Mouse (Mus musculus): ENCODE results near the gene Bves. TPM values are rescaled to one million over a fixed set of nuclear protein-coding genes. Genes with fewer than 3 reads are reported as not detected.

Bves gene
- polyA plus RNA-seq, 1 experiment: not detected

GRCm38 (mm10) chr10:45303315-45304036 lies 32.1 kb upstream of the Bves start:
- no peak overlapping the region for H3K4me3 ChIP-seq (replicated peaks)
- no peaks in the 10 kb centered on the region for H3K4me1 ChIP-seq (ENCODE audit: control insufficient read depth)
- no peak for TF ChIP-seq GATA1 (IDR thresholded peaks at IDR 0.05; ENCODE audit: low read length)
- no peak for TF ChIP-seq TAL1 (IDR thresholded peaks at IDR 0.05; ENCODE audit: low read length)
- no peaks in the 10 kb centered on the region for H3K27me3 ChIP-seq (ENCODE audit: control insufficient read depth)
- no peaks in the 10 kb centered on the region for H3K9me3 ChIP-seq (ENCODE audit: control insufficient read depth, low read length)
- no peaks in the 10 kb centered on the region for H3K36me3 ChIP-seq (ENCODE audit: control insufficient read depth)

- H3K9me3 ChIP-seq (ENCODE audit: control insufficient read depth, low read length): no peaks in the 10 kb centered on the region
- no peaks in the 10 kb centered on the region for H3K36me3 ChIP-seq (ENCODE audit: control insufficient read depth)
- no peak for TF ChIP-seq GATA1 (IDR thresholded peaks at IDR 0.05; ENCODE audit: low read length)
- no peak for TF ChIP-seq TAL1 (IDR thresholded peaks at IDR 0.05; ENCODE audit: low read length)
- no peaks in the 10 kb centered on the region for H3K4me1 ChIP-seq (ENCODE audit: control insufficient read depth)
- no peak overlapping the region for H3K4me3 ChIP-seq (replicated peaks)
- H3K27me3 ChIP-seq (ENCODE audit: control insufficient read depth): no peaks in the 10 kb centered on the region
Measured at GRCm38 (mm10) chr10:45305173-45305572, 30.4 kb upstream of the Bves start.

DNA sequence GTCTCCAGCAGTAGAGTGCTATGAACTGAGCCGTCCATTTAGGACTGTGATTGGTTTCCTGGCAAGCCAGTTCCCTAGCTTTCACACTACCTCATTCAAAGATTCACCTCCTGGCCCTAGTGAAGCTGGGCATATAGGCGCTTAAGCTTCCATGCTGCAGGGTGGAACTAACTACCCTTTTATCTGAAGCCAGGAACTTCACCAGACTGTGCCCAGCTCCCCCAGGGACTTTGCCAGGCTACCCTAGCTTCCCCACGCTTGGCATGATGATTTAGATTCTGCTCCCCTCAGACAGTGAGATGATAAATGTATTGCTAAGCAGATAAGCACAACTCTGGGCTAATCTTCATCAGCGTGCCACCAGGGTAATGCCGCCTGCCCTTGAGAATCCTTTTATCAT lies 24.4 kb upstream of the Bves start:
- TF ChIP-seq TAL1 (IDR thresholded peaks at IDR 0.05; ENCODE audit: low read length): no peak
- no peak for TF ChIP-seq GATA1 (IDR thresholded peaks at IDR 0.05; ENCODE audit: low read length)
- H3K4me1 ChIP-seq (ENCODE audit: control insufficient read depth): no peaks in the 10 kb centered on the region

DNA sequence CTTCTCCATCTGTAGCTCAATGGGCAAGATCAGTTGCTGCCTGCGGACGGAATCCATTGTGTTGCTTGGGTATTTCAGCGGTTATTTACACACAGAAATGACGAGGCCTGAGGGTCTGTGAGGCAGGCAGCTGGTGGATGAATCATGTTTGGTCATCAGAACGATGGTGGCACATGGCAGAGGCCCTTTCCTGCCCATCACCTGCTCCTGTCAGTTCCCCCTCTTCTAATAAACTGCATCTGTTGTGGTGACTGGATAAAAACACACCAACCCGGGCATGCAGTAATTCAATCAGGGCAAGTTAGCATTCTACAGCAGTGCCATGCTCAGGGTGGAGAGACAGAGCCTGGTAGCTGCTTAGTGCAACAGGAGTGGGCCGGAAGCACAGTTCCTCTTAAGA lies 23.9 kb upstream of the Bves start:
- no peak for TF ChIP-seq TAL1 (IDR thresholded peaks at IDR 0.05; ENCODE audit: low read length)
- TF ChIP-seq GATA1 (IDR thresholded peaks at IDR 0.05; ENCODE audit: low read length): no peak
- H3K4me1 ChIP-seq (ENCODE audit: control insufficient read depth): no peaks in the 10 kb centered on the region
- no peak overlapping the region for H3K4me3 ChIP-seq (replicated peaks)

More for the DNA sequence above, 24.4 kb upstream of the Bves start:
- H3K36me3 ChIP-seq (ENCODE audit: control insufficient read depth): no peaks in the 10 kb centered on the region
- no peaks in the 10 kb centered on the region for H3K9me3 ChIP-seq (ENCODE audit: control insufficient read depth, low read length)
- H3K27me3 ChIP-seq (ENCODE audit: control insufficient read depth): no peaks in the 10 kb centered on the region
- no peak overlapping the region for H3K4me3 ChIP-seq (replicated peaks)

DNA sequence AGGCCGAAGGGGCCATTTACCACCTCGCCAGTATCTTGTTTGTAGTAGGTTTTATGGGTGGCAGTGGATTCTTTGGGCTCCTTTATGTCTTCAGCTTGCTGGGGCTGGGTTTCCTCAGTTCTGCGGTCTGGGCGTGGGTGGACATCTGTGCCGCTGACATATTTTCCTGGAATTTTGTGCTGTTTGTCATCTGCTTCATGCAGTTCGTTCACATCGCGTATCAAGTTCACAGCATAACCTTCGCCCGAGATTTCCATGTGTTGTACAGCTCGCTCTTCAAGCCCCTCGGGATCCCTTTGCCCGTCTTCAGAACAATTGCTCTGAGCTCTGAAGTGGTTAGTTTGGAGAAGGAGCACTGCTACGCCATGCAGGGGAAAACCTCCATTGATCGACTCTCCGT lies 20.7 kb upstream of the Bves start:
- H3K4me1 ChIP-seq (ENCODE audit: control insufficient read depth): no peaks in the 10 kb centered on the region
- peaks cover 2% of the 10 kb centered on the region for H3K9me3 ChIP-seq (ENCODE audit: control insufficient read depth, low read length)
- H3K27me3 ChIP-seq (ENCODE audit: control insufficient read depth): no peaks in the 10 kb centered on the region
- no peak for TF ChIP-seq GATA1 (IDR thresholded peaks at IDR 0.05; ENCODE audit: low read length)
- TF ChIP-seq TAL1 (IDR thresholded peaks at IDR 0.05; ENCODE audit: low read length): no peak
- H3K4me3 ChIP-seq (replicated peaks): no peak overlapping the region
- H3K36me3 ChIP-seq (ENCODE audit: control insufficient read depth): no peaks in the 10 kb centered on the region

More for the DNA sequence above, 23.9 kb upstream of the Bves start:
- H3K9me3 ChIP-seq (ENCODE audit: control insufficient read depth, low read length): no peaks in the 10 kb centered on the region
- H3K27me3 ChIP-seq (ENCODE audit: control insufficient read depth): no peaks in the 10 kb centered on the region
- no peaks in the 10 kb centered on the region for H3K36me3 ChIP-seq (ENCODE audit: control insufficient read depth)

GRCm38 (mm10) chr10:45318922-45319321 lies 16.6 kb upstream of the Bves start:
- H3K4me3 ChIP-seq (replicated peaks): no peak overlapping the region
- TF ChIP-seq GATA1 (IDR thresholded peaks at IDR 0.05; ENCODE audit: low read length) (no peak), TAL1 (IDR thresholded peaks at IDR 0.05; ENCODE audit: low read length) (no peak)
- H3K4me1 ChIP-seq (ENCODE audit: control insufficient read depth): no peaks in the 10 kb centered on the region
- no peaks in the 10 kb centered on the region for H3K36me3 ChIP-seq (ENCODE audit: control insufficient read depth)
- H3K27me3 ChIP-seq (ENCODE audit: control insufficient read depth): no peaks in the 10 kb centered on the region
- peaks cover 2% of the 10 kb centered on the region for H3K9me3 ChIP-seq (ENCODE audit: control insufficient read depth, low read length)

- Histone ChIP-seq H3K27me3 (ENCODE audit: control insufficient read depth) (no peaks in the 10 kb centered on the region), H3K4me3 (replicated peaks) (no peak overlapping the region), H3K4me1 (ENCODE audit: control insufficient read depth) (no peaks in the 10 kb centered on the region), H3K36me3 (ENCODE audit: control insufficient read depth) (no peaks in the 10 kb centered on the region), H3K9me3 (ENCODE audit: control insufficient read depth, low read length) (peaks cover 2% of the 10 kb centered on the region)
- TF ChIP-seq GATA1 (IDR thresholded peaks at IDR 0.05; ENCODE audit: low read length) (no peak), TAL1 (IDR thresholded peaks at IDR 0.05; ENCODE audit: low read length) (no peak)
Measured at GRCm38 (mm10) chr10:45320296-45320695, 15.3 kb upstream of the Bves start.

DNA sequence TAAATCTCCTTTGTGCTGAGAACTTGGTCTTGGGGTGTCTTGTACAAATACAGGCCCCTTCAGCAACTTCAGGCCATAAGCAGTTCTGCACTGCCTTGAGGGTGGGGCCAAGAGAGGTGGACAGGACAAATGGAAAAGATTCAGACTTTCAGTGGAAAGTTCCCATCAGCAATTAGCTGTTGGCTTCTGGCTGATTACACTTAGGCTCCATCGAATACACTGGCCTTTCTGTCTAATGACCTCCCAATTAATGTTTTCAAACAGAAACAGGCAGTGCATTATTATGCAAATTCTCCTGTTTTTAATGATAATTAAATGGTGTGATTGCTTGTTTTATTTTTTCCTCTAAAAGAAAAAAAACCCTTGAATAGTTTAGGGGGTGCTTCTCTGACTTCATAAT lies 11.4 kb upstream of the Bves start:
- H3K27me3 ChIP-seq (ENCODE audit: control insufficient read depth): no peaks in the 10 kb centered on the region
- TF ChIP-seq TAL1 (IDR thresholded peaks at IDR 0.05; ENCODE audit: low read length) (no peak), GATA1 (IDR thresholded peaks at IDR 0.05; ENCODE audit: low read length) (no peak)
- H3K4me1 ChIP-seq (ENCODE audit: control insufficient read depth): no peaks in the 10 kb centered on the region
- no peaks in the 10 kb centered on the region for H3K9me3 ChIP-seq (ENCODE audit: control insufficient read depth, low read length)
- no peak overlapping the region for H3K4me3 ChIP-seq (replicated peaks)
- no peaks in the 10 kb centered on the region for H3K36me3 ChIP-seq (ENCODE audit: control insufficient read depth)

DNA sequence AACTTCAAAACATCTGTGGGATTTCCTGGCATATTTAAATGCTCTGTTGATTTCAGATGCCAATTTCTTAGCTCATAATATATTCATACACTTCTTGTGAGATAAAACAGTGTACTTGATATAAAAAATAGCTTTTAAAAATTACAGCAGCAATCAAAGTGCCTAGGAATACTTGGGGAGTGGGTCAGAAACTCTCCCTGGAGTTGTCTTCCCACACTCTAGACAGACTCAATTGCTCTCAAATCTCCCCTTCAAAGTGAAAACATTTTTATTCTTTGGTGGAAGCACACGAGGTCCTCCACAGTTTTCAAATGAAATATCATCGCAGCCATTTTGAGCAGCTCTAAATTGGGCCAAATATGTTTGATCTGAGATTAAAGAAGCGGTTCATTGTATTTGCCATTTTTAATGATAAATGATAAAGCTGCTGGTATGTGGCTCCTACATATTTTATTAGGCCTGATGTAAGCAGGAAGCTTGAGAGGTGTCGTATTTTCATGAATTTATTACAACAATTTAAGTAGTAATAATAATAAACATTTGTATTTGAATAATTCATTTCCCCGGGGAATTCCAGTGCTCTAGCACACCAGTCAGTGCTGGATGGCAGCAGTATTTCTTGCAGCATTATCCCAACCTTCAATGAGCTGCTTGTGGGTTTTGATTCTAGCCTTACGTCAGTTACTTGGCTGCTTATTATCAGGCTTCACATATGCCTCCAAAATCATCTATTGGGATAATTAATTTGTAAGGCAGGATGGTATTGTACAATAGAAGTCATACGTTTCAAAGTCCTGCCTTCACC lies 7.2 kb upstream of the Bves start:
- TF ChIP-seq TAL1 (IDR thresholded peaks at IDR 0.05; ENCODE audit: low read length) (no peak), GATA1 (IDR thresholded peaks at IDR 0.05; ENCODE audit: low read length) (no peak)
- no peaks in the 10 kb centered on the region for H3K4me1 ChIP-seq (ENCODE audit: control insufficient read depth)

More for the DNA sequence above, 7.2 kb upstream of the Bves start:
- H3K4me3 ChIP-seq (replicated peaks): no peak overlapping the region
- no peaks in the 10 kb centered on the region for H3K36me3 ChIP-seq (ENCODE audit: control insufficient read depth)
- H3K9me3 ChIP-seq (ENCODE audit: control insufficient read depth, low read length): no peaks in the 10 kb centered on the region
- peaks cover 4% of the 10 kb centered on the region for H3K27me3 ChIP-seq (ENCODE audit: control insufficient read depth)

Data from erythroblast, embryonic 14.5 days (primary cell).